Mouse (Mus musculus): ENCODE measurements around the gene Dph1.
"Not testable (repeated sequence)": the region's sequence is repeated elsewhere in the genome, so short reads cannot be mapped to it uniquely, and the experiment has no call there.

Gene Dph1

GRCm38 (mm10) chr11:75201721-75202120, 10.7 kb upstream of the Dph1 start:
- DNase-seq: no peak

- DNase-seq: no peak
These were observed 9.9 kb upstream of the Dph1 start for GRCm38 (mm10) chr11:75200935-75201334.

- no peak for DNase-seq
These were observed 8.9 kb upstream of the Dph1 start for GRCm38 (mm10) chr11:75199951-75200350.

GRCm38 (mm10) chr11:75198792-75199191, 7.8 kb upstream of the Dph1 start:
- no peak for DNase-seq

GRCm38 (mm10) chr11:75197956-75198355, 6.9 kb upstream of the Dph1 start:
- DNase-seq: no peak

- no peak for DNase-seq
These were observed 5.1 kb upstream of the Dph1 start for GRCm38 (mm10) chr11:75196131-75196530.

GRCm38 (mm10) chr11:75194850-75195461, 3.9 kb upstream of the Dph1 start:
- DNase-seq: peak; percentile 85

GRCm38 (mm10) chr11:75194121-75194849, 3.2 kb upstream of the Dph1 start:
- peak; percentile 47 for DNase-seq

GRCm38 (mm10) chr11:75193256-75194071, 2.4 kb upstream of the Dph1 start, which contains the start of gene Rtn4rl1:
Rtn4rl1 (plus strand) TSS chr11:75193783.
- peak; percentile 65 for DNase-seq

GRCm38 (mm10) chr11:75192336-75193214, 1.5 kb upstream of the Dph1 start:
- peak; percentile 83 for DNase-seq

GRCm38 (mm10) chr11:75191841-75192240, 800 bp upstream of the Dph1 start:
- DNase-seq: no peak

- DNase-seq: peak; percentile 95
These were observed 693 bp downstream of the Dph1 start for GRCm38 (mm10) chr11:75190371-75190724.

- DNase-seq: no peak
These were observed 1.2 kb downstream of the Dph1 start for GRCm38 (mm10) chr11:75189713-75190370.

- DNase-seq: no peak
These were observed 6.1 kb downstream of the Dph1 start for GRCm38 (mm10) chr11:75184986-75185385.

- DNase-seq: no peak
These were observed 6.5 kb downstream of the Dph1 start for GRCm38 (mm10) chr11:75184573-75184972.

- no peak for DNase-seq
These were observed 7.0 kb downstream of the Dph1 start for GRCm38 (mm10) chr11:75183917-75184570.

- peak; percentile 96 for DNase-seq
These were observed 12.3 kb downstream of the Dph1 start, which contains the start of gene Ovca2 for GRCm38 (mm10) chr11:75178672-75179208. Ovca2 (minus strand) TSS chr11:75178835.

- no peak for DNase-seq
These were observed 13.0 kb downstream of the Dph1 start for GRCm38 (mm10) chr11:75178011-75178410.

GRCm38 (mm10) chr11:75174574-75174973, 16.5 kb downstream of the Dph1 start:
- not testable (repeated sequence) for DNase-seq

GRCm38 (mm10) chr11:75173799-75174165, 17.3 kb downstream of the Dph1 start:
- DNase-seq: no peak
